Mouse (Mus musculus) forebrain, postnatal 0 days (tissue): ENCODE measurements around the gene Mthfs. TPM values are rescaled to one million over a fixed set of nuclear protein-coding genes. Genes with fewer than 3 reads are reported as not detected.

Experiments used
- ATAC-seq: fragments of 200-750 bp; cut with Nextera tagmentation; 2 replicates; pipeline ENCODE4 v1.8.0; 2017; ENCODE audit warnings: mild to moderate bottlenecking, moderate library complexity
- DNase-seq: peaks from one replicate; pipeline ENCODE4 v3.0.0-alpha.2; 2015
- H3K27ac ChIP-seq: fragments of 300-500 bp; sonication (generic); 2 replicates; pipeline ENCODE4 v1.5.1; 2014; ENCODE audit warnings: low read depth, mild to moderate bottlenecking, antibody characterized with exemption, low read length, moderate library complexity, mixed read lengths
- H3K27me3 ChIP-seq: fragments of 300-500 bp; sonication (generic); 2 replicates; pipeline ENCODE4 v1.6.1; 2014; ENCODE audit warnings: mild to moderate bottlenecking, low read length, mixed read lengths; ENCODE audit not compliant: insufficient read depth
- H3K36me3 ChIP-seq: fragments of 300-500 bp; sonication (generic); 2 replicates; pipeline ENCODE4 v1.6.1; 2014; ENCODE audit warnings: mild to moderate bottlenecking, moderate library complexity; ENCODE audit not compliant: insufficient read depth
- H3K4me1 ChIP-seq: fragments of 300-500 bp; sonication (generic); 2 replicates; pipeline ENCODE4 v1.6.1; 2014; ENCODE audit warnings: antibody characterized with exemption; ENCODE audit not compliant: insufficient read depth
- H3K4me2 ChIP-seq: fragments of 300-500 bp; sonication (generic); 2 replicates; pipeline ENCODE4 v1.6.1; 2014; ENCODE audit warnings: low read depth, mild to moderate bottlenecking, moderate library complexity
- H3K4me3 ChIP-seq: fragments of 300-500 bp; sonication (generic); 2 replicates; pipeline ENCODE4 v1.5.1; 2014; ENCODE audit warnings: low read depth, low read length, mixed read lengths
- H3K9ac ChIP-seq: fragments of 300-500 bp; sonication (generic); 2 replicates; pipeline ENCODE4 v1.6.1; 2014; ENCODE audit warnings: mild to moderate bottlenecking
- H3K9me3 ChIP-seq: fragments of 300-500 bp; sonication (generic); 2 replicates; pipeline ENCODE4 v1.6.1; 2016; ENCODE audit warnings: low read length
- CTCF ChIP-seq: sonication (generic); IDR thresholded peaks from 2 replicates; pipeline ENCODE4 v1.5.1; 2016; ENCODE audit warnings: antibody characterized with exemption, control low read depth, low read depth
- WGBS: fragments of 180-500 bp; shearing (Covaris S2); extraction: QIAGEN DNeasy Blood & Tissue Kit; methylation state at CpG from one replicate; pipeline ENCODE4 v1.1.7; 2014; 5-methylcytosine and 5-hydroxymethylcytosine counted together
- polyA plus RNA-seq: library from polyadenylated mRNA; unstranded; fragments of >200 nt; fragmentation: Nextera tagmentation; extraction: Ambion mirVana; gene quantifications from 2 replicates; pipeline ENCODE4 v1.2.1, GENCODE M21; 2015
- total RNA-seq: library from RNA; depleted of rRNA; stranded (reverse); fragments of >200 nt; gene quantifications from 2 replicates; pipeline ENCODE4 v1.2.3, GENCODE M21; 2014

Mthfs gene
- total and polyA plus RNA-seq, 2 experiments from 2014 or later = 3.2 to 17.8 TPM

DNA sequence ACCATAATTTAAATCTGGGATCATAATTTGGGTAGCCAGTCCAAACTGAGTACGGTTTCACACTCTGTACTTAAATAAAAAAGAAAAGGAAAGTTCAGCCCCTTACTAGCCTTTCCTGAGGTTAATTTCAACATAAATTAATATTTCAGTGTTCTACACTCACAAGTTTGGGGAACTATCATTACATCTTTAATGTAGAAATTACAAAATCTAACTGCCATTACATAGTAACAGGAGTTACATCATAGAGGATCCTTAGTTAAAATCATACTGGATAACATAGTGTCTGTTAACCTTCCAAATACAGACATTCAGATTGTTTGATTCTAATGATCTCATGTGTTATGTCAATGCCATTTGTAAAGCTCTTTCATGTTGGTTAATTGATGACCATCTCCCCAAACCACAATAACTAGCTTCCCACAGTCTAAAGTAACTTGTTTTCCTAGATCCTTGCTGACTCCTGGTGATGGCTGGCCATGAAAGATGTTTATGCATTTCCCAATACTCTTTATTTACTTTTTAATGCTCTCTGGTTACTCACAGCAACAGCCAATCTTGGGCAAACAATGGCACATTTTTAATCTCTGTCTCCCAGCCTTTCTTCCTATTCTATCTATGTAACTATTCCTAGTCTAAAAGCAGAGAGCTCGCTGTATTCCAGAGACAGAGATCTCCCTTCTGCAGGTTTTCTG lies 72.0 kb downstream of the Mthfs start:
- H3K4me3 ChIP-seq = no peak overlapping the region
- DNase-seq (no peak), ATAC-seq (no peak)
- TF ChIP-seq CTCF = no peak
- H3K27me3 ChIP-seq = no peaks in the 10 kb centered on the region
- H3K9ac ChIP-seq = no peak overlapping the region
- H3K36me3 ChIP-seq = no peaks in the 10 kb centered on the region
- H3K27ac ChIP-seq = no peak overlapping the region
- WGBS = 90% methylated on average over 2 of the region's 2 CpGs
- no peak overlapping the region for H3K4me2 ChIP-seq
- H3K4me1 ChIP-seq = no peaks in the 10 kb centered on the region
- no peaks in the 10 kb centered on the region for H3K9me3 ChIP-seq

DNA sequence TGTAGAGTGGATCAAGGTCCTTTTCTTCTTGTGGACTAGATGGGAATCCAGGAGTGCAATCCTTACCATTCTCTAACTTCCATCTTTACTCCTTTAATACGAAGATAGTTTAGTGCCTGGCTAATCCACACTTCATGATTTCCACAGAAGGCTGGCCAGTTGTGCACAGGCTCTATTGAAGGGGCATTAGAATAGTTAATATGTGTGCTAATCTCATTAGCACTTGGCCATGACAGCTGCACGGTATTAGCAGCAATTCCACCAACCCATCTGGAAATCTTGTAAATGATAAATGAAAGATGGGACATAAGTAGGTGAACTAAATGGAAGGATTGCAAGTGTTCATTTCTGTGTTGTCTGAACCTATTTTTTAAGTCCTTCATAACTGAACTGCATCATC lies 77.6 kb downstream of the Mthfs start:
- WGBS = 55% methylated on average over 2 of the region's 2 CpGs
- Histone ChIP-seq H3K4me3 (no peak overlapping the region), H3K9me3 (no peaks in the 10 kb centered on the region), H3K27ac (no peak overlapping the region), H3K4me2 (no peak overlapping the region), H3K36me3 (no peaks in the 10 kb centered on the region), H3K4me1 (no peaks in the 10 kb centered on the region), H3K27me3 (no peaks in the 10 kb centered on the region), H3K9ac (no peak overlapping the region)
- TF ChIP-seq CTCF = no peak
- ATAC-seq (no peak), DNase-seq (no peak)

DNA sequence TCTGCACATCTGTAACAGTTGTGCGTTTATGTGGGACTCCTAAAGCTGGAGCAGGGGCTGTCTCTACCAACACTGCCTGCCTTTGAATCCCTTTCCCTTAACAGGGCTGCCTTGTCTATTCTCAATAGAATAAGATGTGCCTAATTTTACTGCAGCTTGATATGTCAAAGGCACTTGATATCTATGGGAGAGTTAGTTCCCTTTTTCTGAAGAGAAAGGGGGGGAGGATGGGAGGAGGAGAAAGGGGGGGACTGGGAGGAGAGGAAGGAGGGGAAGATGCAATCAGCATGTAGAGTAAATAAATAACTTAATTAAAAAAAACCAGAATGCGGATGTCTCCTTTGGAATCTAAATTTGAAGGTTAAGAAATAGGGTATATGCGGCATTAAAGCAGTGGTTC lies 82.9 kb downstream of the Mthfs start:
- H3K4me3 ChIP-seq = no peak overlapping the region
- no peak overlapping the region for H3K27ac ChIP-seq
- no peak overlapping the region for H3K9ac ChIP-seq
- H3K4me2 ChIP-seq = no peak overlapping the region
- ATAC-seq (no peak), DNase-seq (no peak)
- TF ChIP-seq CTCF = no peak
- no peaks in the 10 kb centered on the region for H3K27me3 ChIP-seq
- no peaks in the 10 kb centered on the region for H3K9me3 ChIP-seq
- no peaks in the 10 kb centered on the region for H3K4me1 ChIP-seq
- 84% methylated on average over 3 of the region's 3 CpGs for WGBS
- no peaks in the 10 kb centered on the region for H3K36me3 ChIP-seq

DNA sequence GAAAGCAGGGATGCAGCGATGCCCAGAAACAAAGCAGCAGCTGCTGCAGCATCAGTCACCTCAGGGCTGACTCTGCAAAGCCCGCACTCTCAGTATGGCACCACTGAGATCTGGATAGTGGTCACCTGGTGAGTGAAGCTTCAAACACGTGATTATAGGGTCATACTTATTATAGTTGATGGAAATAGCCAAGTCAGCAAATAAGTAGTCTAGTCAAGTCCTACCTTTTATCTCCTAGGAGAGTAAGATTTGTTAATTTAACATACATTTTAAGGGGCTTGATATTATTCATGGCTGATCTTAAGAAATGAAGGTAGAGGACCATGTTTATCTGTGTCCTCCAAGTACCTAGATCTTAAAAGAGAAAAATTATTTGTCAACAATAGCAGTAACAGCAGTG lies 83.6 kb downstream of the Mthfs start:
- DNase-seq (no peak), ATAC-seq (no peak)
- no peak for TF ChIP-seq CTCF
- no peak overlapping the region for H3K9ac ChIP-seq
- WGBS = 71% methylated on average over 3 of the region's 3 CpGs
- H3K9me3 ChIP-seq = no peaks in the 10 kb centered on the region
- no peaks in the 10 kb centered on the region for H3K27me3 ChIP-seq
- no peaks in the 10 kb centered on the region for H3K36me3 ChIP-seq
- no peaks in the 10 kb centered on the region for H3K4me1 ChIP-seq
- H3K4me2 ChIP-seq = no peak overlapping the region
- H3K4me3 ChIP-seq = no peak overlapping the region
- H3K27ac ChIP-seq = no peak overlapping the region

DNA sequence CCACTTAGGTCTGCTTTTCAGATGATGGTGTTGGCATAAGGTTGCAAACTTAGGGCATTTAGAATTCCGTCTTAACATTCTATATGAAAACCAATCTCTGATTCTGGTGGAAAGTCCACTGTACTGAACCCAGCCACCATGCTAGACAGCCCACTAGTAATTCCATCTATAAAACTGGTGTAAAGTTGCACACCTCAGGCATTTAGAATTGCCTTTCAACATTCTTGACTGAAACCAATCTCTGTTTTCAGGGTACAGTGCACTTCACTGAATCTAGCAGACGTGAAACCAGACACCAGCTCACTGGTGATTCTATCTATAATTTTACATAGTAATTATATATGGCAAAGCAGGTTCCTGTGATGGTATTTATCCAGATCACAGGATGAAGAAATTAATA lies 95.2 kb downstream of the Mthfs start:
- no peak for DNase-seq
- Histone ChIP-seq H3K36me3 (no peaks in the 10 kb centered on the region), H3K27me3 (no peaks in the 10 kb centered on the region), H3K4me3 (no peak overlapping the region), H3K4me1 (no peaks in the 10 kb centered on the region), H3K9me3 (no peaks in the 10 kb centered on the region), H3K27ac (no peak overlapping the region), H3K9ac (no peak overlapping the region), H3K4me2 (no peak overlapping the region)
- 90% methylated on average over 2 of the region's 2 CpGs for WGBS
- no peak for ATAC-seq
- TF ChIP-seq CTCF = no peak

GRCm38 (mm10) chr9:89308357-89309194 lies 98.1 kb downstream of the Mthfs start:
- ATAC-seq (no peak), DNase-seq (no peak)
- 65% methylated on average over 7 of the region's 7 CpGs for WGBS
- no peaks in the 10 kb centered on the region for H3K9me3 ChIP-seq
- H3K27ac ChIP-seq = no peak overlapping the region
- H3K4me2 ChIP-seq = no peak overlapping the region
- H3K4me3 ChIP-seq = no peak overlapping the region
- H3K9ac ChIP-seq = no peak overlapping the region
- TF ChIP-seq CTCF = no peak
- no peaks in the 10 kb centered on the region for H3K36me3 ChIP-seq
- no peaks in the 10 kb centered on the region for H3K27me3 ChIP-seq
- no peaks in the 10 kb centered on the region for H3K4me1 ChIP-seq

DNA sequence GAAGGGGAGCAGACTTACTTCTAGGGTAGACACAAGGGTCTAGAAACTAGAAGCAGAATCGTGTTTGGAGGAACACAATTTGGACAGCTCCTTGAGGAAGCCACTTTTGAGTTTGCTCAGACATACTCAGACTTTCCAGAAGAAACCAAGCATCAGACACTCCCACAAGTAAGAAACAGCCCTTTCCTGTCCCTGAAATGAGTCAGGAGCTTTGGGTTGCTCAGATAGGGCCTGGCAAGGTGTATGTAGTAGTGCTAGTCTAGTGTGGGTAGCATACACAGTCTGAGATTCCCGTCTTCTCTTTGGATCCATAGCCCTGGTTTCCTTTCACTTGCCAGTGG lies 98.7 kb downstream of the Mthfs start:
- Histone ChIP-seq H3K27me3 (no peaks in the 10 kb centered on the region), H3K4me1 (no peaks in the 10 kb centered on the region), H3K4me3 (no peak overlapping the region), H3K27ac (no peak overlapping the region), H3K4me2 (no peak overlapping the region), H3K36me3 (no peaks in the 10 kb centered on the region), H3K9ac (no peak overlapping the region), H3K9me3 (no peaks in the 10 kb centered on the region)
- TF ChIP-seq CTCF = no peak
- ATAC-seq = no peak
- no peak for DNase-seq
- 76% methylated on average over 2 of the region's 2 CpGs for WGBS
